8 mouse cellular contexts compared by ENCODE assay signal in the genomic region with DNA sequence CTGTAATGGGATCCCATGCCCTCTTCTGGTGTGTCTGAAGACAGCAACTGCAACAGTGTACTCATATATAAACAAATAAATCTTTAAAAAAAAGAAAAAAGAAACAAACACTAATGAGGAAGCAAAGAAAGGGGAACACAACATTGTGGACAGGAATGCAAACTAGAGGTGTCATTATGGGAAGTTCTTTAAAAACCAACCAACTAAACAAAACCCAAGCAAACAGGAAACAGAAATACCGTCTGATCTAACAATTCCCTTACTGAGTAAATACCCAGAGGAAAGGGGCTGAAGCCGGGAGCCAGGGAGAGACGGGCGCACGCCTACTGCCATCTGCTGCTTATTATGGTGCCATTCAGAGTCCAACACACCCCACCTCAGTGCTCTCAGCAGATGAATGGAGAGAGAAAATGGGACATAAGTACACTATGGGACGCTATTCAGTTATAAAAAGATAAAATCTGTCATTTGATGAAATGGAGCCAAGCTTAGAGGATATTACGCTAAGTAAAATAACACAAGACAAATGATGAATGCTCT. TPM values are rescaled to one million over a fixed set of nuclear protein-coding genes. Genes with fewer than 3 reads are reported as not detected.
DNase-seq lines count a peak whose midpoint lies in the region.

No protein-coding gene starts in this region.

- peak; percentile 67 to 79 for DNase-seq in frontal cortex, postnatal 36 days (ENCODE audit: low spot score in 2 of 2)
- no peak for DNase-seq in frontal cortex, postnatal 14 days (ENCODE audit: low spot score in 2 of 2)
- peak; percentile 93 for DNase-seq in brain, adult 2 months (ENCODE audit: low read depth, low spot score)
- DNase-seq in layer of hippocampus, adult 9-10 months (ENCODE audit: low spot score): peak; percentile 79
- peak; percentile 51 for DNase-seq in right cerebral cortex, postnatal 14 days
- DNase-seq in gastrocnemius, adult 8-10 months (ENCODE audit: low spot score in 2 of 2): no peak
- DNase-seq in neural tube, embryonic 10.5 days (ENCODE audit: extremely low spot score, low spot score): no peak
- no peak for DNase-seq in adrenal gland, adult 8-10 months

RNA-seq across cellular contexts. Expression of a gene that starts 5.5 kb away (rescaled TPM):
- total RNA-seq in gastrocnemius, adult 8-10 months (2022): 10 to 100 TPM; 26.9 to 31.9 (median 28.9) TPM
- 10 to 100 TPM; 31.8 to 51.8 (median 40.4) TPM for total RNA-seq in adrenal gland, adult 8-10 months (2022)

RNA-seq across cellular contexts. Expression of a gene that starts 9.2 kb away (rescaled TPM):
- 10 to 100 TPM; 27.0 to 33.7 (median 30.8) TPM for total RNA-seq in gastrocnemius, adult 8-10 months (2022)
- 10 to 100 TPM; 79.7 to 84.5 (median 81.6) TPM for total RNA-seq in adrenal gland, adult 8-10 months (2022)

RNA-seq across cellular contexts. Expression of a gene that starts 18.1 kb away (rescaled TPM):
- total RNA-seq in gastrocnemius, adult 8-10 months (2022): 1 to 10 TPM in 1 of 4 experiments, under 1 TPM in 2, not detected in 1; 0.40 to 1.3 (median 0.72) TPM
- 10 to 100 TPM; 12.5 to 23.3 (median 22.5) TPM for total RNA-seq in adrenal gland, adult 8-10 months (2022)

RNA-seq across cellular contexts. Expression of a gene that starts 35.3 kb away (rescaled TPM):
- total RNA-seq in gastrocnemius, adult 8-10 months (2022): 10 to 100 TPM; 39.8 to 44.0 (median 42.0) TPM
- 10 to 100 TPM; 51.7 to 68.6 (median 62.8) TPM for total RNA-seq in adrenal gland, adult 8-10 months (2022)

RNA-seq across cellular contexts. Expression of a gene that starts 40.0 kb away (rescaled TPM):
- total RNA-seq in gastrocnemius, adult 8-10 months (2022): 10 to 100 TPM; 56.6 to 70.4 (median 62.9) TPM
- total RNA-seq in adrenal gland, adult 8-10 months (2022): 10 to 100 TPM; 38.6 to 44.8 (median 43.9) TPM

Comparison
In these comparisons a context has a peak if more than half of its experiments do, and no peak if none do; other contexts are left out.
1. DNase-seq: peak in frontal cortex, postnatal 36 days (2 of 2), brain, adult 2 months (single experiment), layer of hippocampus, adult 9-10 months (single experiment) and right cerebral cortex, postnatal 14 days (single experiment); none in frontal cortex, postnatal 14 days (0 of 2), gastrocnemius, adult 8-10 months (0 of 2), neural tube, embryonic 10.5 days (single experiment) and adrenal gland, adult 8-10 months (single experiment).
2. RNA of a gene that starts 18.1 kb away (total RNA-seq): 12.5 to 23.3 TPM in adrenal gland, adult 8-10 months; 0.40 to 1.3 TPM in gastrocnemius, adult 8-10 months; every median in the first group is over 4 times any median in the second.